Mouse (Mus musculus) embryo, embryonic 11 days (tissue): ENCODE results near the gene Atg5.
"Not testable (repeated sequence)": the region's sequence is repeated elsewhere in the genome, so short reads cannot be mapped to it uniquely, and the experiment has no call there.

Source experiments
- DNase-seq: peaks from one replicate; pipeline ENCODE4 v3.0.0-alpha.2; 2015

Atg5 gene

GRCm38 (mm10) chr10:44316280-44317270 is 48.4 kb downstream of the Atg5 start:
- DNase-seq: no peak

GRCm38 (mm10) chr10:44322166-44322565 is 54.0 kb downstream of the Atg5 start:
- peak; percentile 36 for DNase-seq

- no peak for DNase-seq
Measured at GRCm38 (mm10) chr10:44323070-44323775, 55.1 kb downstream of the Atg5 start.

- DNase-seq: no peak
Measured at GRCm38 (mm10) chr10:44323836-44324235, 55.7 kb downstream of the Atg5 start.

GRCm38 (mm10) chr10:44325551-44326500 is 57.7 kb downstream of the Atg5 start:
- DNase-seq: peak; percentile 10

GRCm38 (mm10) chr10:44327057-44327456 is 58.9 kb downstream of the Atg5 start:
- DNase-seq: no peak

- peak; percentile 49 for DNase-seq
Measured at GRCm38 (mm10) chr10:44328347-44328746, 60.2 kb downstream of the Atg5 start.

- DNase-seq: no peak
Measured at GRCm38 (mm10) chr10:44330717-44331116, 62.6 kb downstream of the Atg5 start.

GRCm38 (mm10) chr10:44331469-44331868 is 63.3 kb downstream of the Atg5 start:
- no peak for DNase-seq

- not testable (repeated sequence) for DNase-seq
Measured at GRCm38 (mm10) chr10:44332656-44333055, 64.5 kb downstream of the Atg5 start.

- not testable (repeated sequence) for DNase-seq
Measured at GRCm38 (mm10) chr10:44336641-44337382, 68.7 kb downstream of the Atg5 start.

- no peak for DNase-seq
Measured at GRCm38 (mm10) chr10:44338571-44338970, 70.4 kb downstream of the Atg5 start.

- no peak for DNase-seq
Measured at GRCm38 (mm10) chr10:44339326-44339725, 71.2 kb downstream of the Atg5 start.

GRCm38 (mm10) chr10:44340928-44341327 is 72.8 kb downstream of the Atg5 start:
- no peak for DNase-seq

- DNase-seq: no peak
Measured at GRCm38 (mm10) chr10:44341826-44342521, 73.8 kb downstream of the Atg5 start.

GRCm38 (mm10) chr10:44343351-44343750 is 75.2 kb downstream of the Atg5 start:
- no peak for DNase-seq

- DNase-seq: no peak
Measured at GRCm38 (mm10) chr10:44347549-44348172, 79.5 kb downstream of the Atg5 start.

- DNase-seq: no peak
Measured at GRCm38 (mm10) chr10:44348474-44349415, 80.6 kb downstream of the Atg5 start.

- no peak for DNase-seq
Measured at GRCm38 (mm10) chr10:44353467-44353866, 85.3 kb downstream of the Atg5 start.

- no peak for DNase-seq
Measured at GRCm38 (mm10) chr10:44354393-44354792, 86.2 kb downstream of the Atg5 start.
